In genomic region chrX:106017516-106017915, GRCm38 (mm10) we compare ENCODE assay signal across 14 mouse cellular contexts. TPM values are rescaled to one million over a fixed set of nuclear protein-coding genes. Genes with fewer than 3 reads are reported as not detected.
DNase-seq lines count a peak whose midpoint lies in the region; ATAC-seq and TF ChIP-seq lines count a peak whose summit lies in the region.
"Had no signal": no experiment of that assay in that cellular context is flagged by ENCODE, and none has a peak within 500 bp of the region (broad histone marks: within the 10 kb centered on the region; RNA-seq: fewer than 3 reads in every experiment).

No protein-coding gene starts in this region.

- peaks cover 17% of the 10 kb centered on the region for H3K79me2 ChIP-seq in MEL (ENCODE audit: control insufficient read depth, insufficient read depth, low read length, poor library complexity)

- no peak for ATAC-seq in kidney, embryonic 16.5 days (ENCODE audit: low FRiP score, low TSS enrichment)
- no peak for ATAC-seq in liver, embryonic 14.5 days (ENCODE audit: insufficient read depth)
- ATAC-seq in monocyte, adult 5-6 weeks (replicated peaks; ENCODE audit: insufficient number of reproducible peaks, low FRiP score, low TSS enrichment, poor library complexity, severe bottlenecking), result no peak

- H3K27ac ChIP-seq in heart, embryonic 10.5 days, result no peak overlapping the region
- no peak overlapping the region for H3K27ac ChIP-seq in kidney, embryonic 16.5 days (ENCODE audit: low read length)
- H3K27ac ChIP-seq in MEL (ENCODE audit: control insufficient read depth, low read depth, low read length), result no peak overlapping the region
- no peak overlapping the region for H3K27ac ChIP-seq in liver, embryonic 14.5 days
- H3K27ac ChIP-seq: limb, embryonic 15.5 days; macrophage; stomach, embryonic 15.5 days had no signal

- H3K9ac ChIP-seq in kidney, embryonic 16.5 days (replicated peaks; ENCODE audit: low read length), result no peak overlapping the region
- H3K9ac ChIP-seq in MEL (ENCODE audit: control insufficient read depth, low read depth, low read length, poor library complexity, severe bottlenecking), result no peak overlapping the region; the same call in 1 of the 2 replicates
- no peak overlapping the region for H3K9ac ChIP-seq in liver, embryonic 14.5 days (replicated peaks)
- H3K9ac ChIP-seq: limb, embryonic 15.5 days; stomach, embryonic 15.5 days had no signal

- peaks cover 34% of the 10 kb centered on the region for H3K36me3 ChIP-seq in heart, embryonic 10.5 days
- 0 out of 2 replicates have a peak, but pooled peaks cover 3% of the 10 kb centered on the region for H3K36me3 ChIP-seq in kidney, embryonic 16.5 days (ENCODE audit: insufficient read depth, low read length)
- H3K36me3 ChIP-seq in MEL (ENCODE audit: control insufficient read depth in 1 of 2, insufficient read depth in 2 of 2, low read length in 2 of 2), result peaks cover 9 to 19% of the 10 kb centered on the region in 2 experiments
- H3K36me3 ChIP-seq in liver, embryonic 14.5 days (replicated peaks; ENCODE audit: control insufficient read depth, insufficient read depth, low read depth), result peaks cover 7% of the 10 kb centered on the region
- H3K36me3 ChIP-seq: stomach, embryonic 15.5 days had no signal

- TF ChIP-seq POLR2A in MEL (IDR thresholded peaks at IDR 0.05; ENCODE audit: control insufficient read depth in 1 of 2, insufficient read depth in 1 of 2, low read depth in 1 of 2, low read length in 2 of 2, poor library complexity in 1 of 2), result no peak

- TF ChIP-seq RAD21 in MEL (IDR thresholded peaks at IDR 0.05; ENCODE audit: low read depth, low read length), result no peak

- H3K4me2 ChIP-seq in kidney, embryonic 16.5 days (replicated peaks; ENCODE audit: low read depth, low read length), result 0 out of 2 replicates have a peak overlapping the region, but pooled peaks have one; percentile 37
- peak overlapping the region; percentile 44 for H3K4me2 ChIP-seq in liver, embryonic 14.5 days (ENCODE audit: low read depth)
- H3K4me2 ChIP-seq: limb, embryonic 15.5 days had no signal

- H3K27me3 ChIP-seq in heart, embryonic 10.5 days (ENCODE audit: insufficient read depth, poor library complexity, severe bottlenecking), result no peaks in the 10 kb centered on the region
- no peaks in the 10 kb centered on the region; the same call in 1 of the 2 replicates for H3K27me3 ChIP-seq in kidney, embryonic 16.5 days (ENCODE audit: insufficient read depth, low read length)
- no peaks in the 10 kb centered on the region for H3K27me3 ChIP-seq in MEL (ENCODE audit: control insufficient read depth in 1 of 2, insufficient read depth in 2 of 2, low read length in 2 of 2)
- H3K27me3 ChIP-seq in liver, embryonic 14.5 days (ENCODE audit: control insufficient read depth, insufficient read depth, low read length), result no peaks in the 10 kb centered on the region
- H3K27me3 ChIP-seq: limb, embryonic 15.5 days; stomach, embryonic 15.5 days had no signal

- DNase-seq in heart, embryonic 10.5 days (ENCODE audit: low spot score), result no peak
- DNase-seq in heart, adult 9 months (ENCODE audit: low spot score in 2 of 2), result no peak
- no peak for DNase-seq in kidney, adult 8-10 months
- no peak for DNase-seq in MEL (ENCODE audit: low read depth, low spot score)
- no peak for DNase-seq in liver, embryonic 14.5 days (ENCODE audit: low read depth in 3 of 3, low spot score in 3 of 3)
- DNase-seq in embryo, embryonic 9.5 days (ENCODE audit: extremely low spot score), result no peak
- DNase-seq: cerebellum, adult 8-10 months; right cerebral cortex, postnatal 4 days; thymus, postnatal 4 days had no signal

- no peaks in the 10 kb centered on the region for H3K9me3 ChIP-seq in heart, embryonic 10.5 days
- no peaks in the 10 kb centered on the region for H3K9me3 ChIP-seq in kidney, embryonic 16.5 days (ENCODE audit: low read length)
- no peaks in the 10 kb centered on the region for H3K9me3 ChIP-seq in MEL (replicated peaks; ENCODE audit: insufficient read depth, low read length)
- H3K9me3 ChIP-seq in liver, embryonic 14.5 days (ENCODE audit: control insufficient read depth, low read length), result no peaks in the 10 kb centered on the region
- H3K9me3 ChIP-seq: limb, embryonic 15.5 days; stomach, embryonic 15.5 days had no signal

- TF ChIP-seq EP300 in MEL (IDR thresholded peaks at IDR 0.05; ENCODE audit: low read depth in 1 of 2, low read length in 2 of 2), result no peak
- TF ChIP-seq EP300 in liver, embryonic 14.5 days (IDR thresholded peaks at IDR 0.05; ENCODE audit: low read depth), result no peak

- no peaks in the 10 kb centered on the region for H3K4me1 ChIP-seq in heart, embryonic 10.5 days
- peaks cover 7% of the 10 kb centered on the region; the same call in 1 of the 2 replicates for H3K4me1 ChIP-seq in kidney, embryonic 16.5 days (ENCODE audit: insufficient read depth, low read length)
- H3K4me1 ChIP-seq in MEL (ENCODE audit: control insufficient read depth in 1 of 2, insufficient read depth in 2 of 2, low read length in 2 of 2), result peaks cover 3 to 6% of the 10 kb centered on the region in 2 experiments; a peak in 2 of 4 replicates
- 0 out of 4 replicates have a peak, but pooled peaks cover 0 to 3% of the 10 kb centered on the region in 2 experiments for H3K4me1 ChIP-seq in liver, embryonic 14.5 days (replicated peaks; ENCODE audit: control insufficient read depth in 2 of 2, insufficient read depth in 2 of 2, low read length in 1 of 2)
- H3K4me1 ChIP-seq: limb, embryonic 15.5 days; stomach, embryonic 15.5 days had no signal

- WGBS in heart, embryonic 10.5 days, result 88% methylated on average over 4 of the region's 4 CpGs
- WGBS in kidney, embryonic 16.5 days, result 76% methylated on average over 4 of the region's 4 CpGs
- WGBS in liver, embryonic 14.5 days (ENCODE audit: insufficient replicate concordance), result 71% methylated on average over 4 of the region's 4 CpGs

- H3K4me3 ChIP-seq in heart, embryonic 10.5 days, result peak overlapping the region; percentile 67
- peak overlapping the region; percentile 24; the same call in 1 of the 2 replicates for H3K4me3 ChIP-seq in kidney, embryonic 16.5 days (ENCODE audit: low read length)
- peak overlapping the region in 1 of 2 experiments; percentile 75; a peak in 1 of 4 replicates for H3K4me3 ChIP-seq in MEL (ENCODE audit: control insufficient read depth in 1 of 2, insufficient read depth in 1 of 2, low read depth in 2 of 2, low read length in 2 of 2)
- H3K4me3 ChIP-seq in liver, embryonic 14.5 days (ENCODE audit: insufficient read depth in 1 of 2, low read depth in 2 of 2, low read length in 2 of 2), result no peak overlapping the region
- H3K4me3 ChIP-seq: limb, embryonic 15.5 days; stomach, embryonic 15.5 days had no signal

- no peak for TF ChIP-seq CTCF in MEL (IDR thresholded peaks at IDR 0.05 in 2 of 3, conservative IDR thresholded peaks at IDR 0.05 in 1 of 3; ENCODE audit: control insufficient read depth in 1 of 3, insufficient read depth in 1 of 3, low read depth in 2 of 3, low read length in 3 of 3, poor library complexity in 1 of 3, severe bottlenecking in 1 of 3)
- TF ChIP-seq CTCF in liver, embryonic 14.5 days (IDR thresholded peaks at IDR 0.05; ENCODE audit: low read depth), result no peak

TF ChIP-seq in MEL, 35 proteins besides CTCF, POLR2A, EP300 and RAD21:
- TF ChIP-seq TBP (IDR thresholded peaks at IDR 0.05; ENCODE audit: low read depth, low read length) (peak; percentile 95), MAFK (IDR thresholded peaks at IDR 0.05; ENCODE audit: borderline replicate concordance, low read depth, low read length) (no peak), MYC (IDR thresholded peaks at IDR 0.05; ENCODE audit: low read depth, low read length) (no peak), GABPA (IDR thresholded peaks at IDR 0.05; ENCODE audit: low read depth, low read length) (no peak), USF2 (IDR thresholded peaks at IDR 0.05; ENCODE audit: borderline replicate concordance in 1 of 2, insufficient read depth in 1 of 2, low read depth in 1 of 2, low read length in 2 of 2) (no peak), SMC3 (IDR thresholded peaks at IDR 0.05; ENCODE audit: low read depth, low read length) (no peak), KAT2A (conservative IDR thresholded peaks at IDR 0.05; ENCODE audit: low read depth, low read length) (no peak), E2F4 (IDR thresholded peaks at IDR 0.05; ENCODE audit: borderline replicate concordance, low read depth, low read length) (no peak), RCOR1 (IDR thresholded peaks at IDR 0.05; ENCODE audit: low read depth, low read length) (no peak)
TF ChIP-seq in MEL: peak in this region for 1.

RNA-seq across cellular contexts. Expression of gene Cox7b, which starts 2.0 kb away (rescaled TPM):
- polyA plus RNA-seq in heart, embryonic 10.5 days (2016; fragmentation: Nextera tagmentation; extraction: Ambion mirVana), result 583 and 682 TPM in 2 replicates
- polyA plus RNA-seq in kidney, embryonic 16.5 days (2015; fragmentation: Nextera tagmentation; extraction: Ambion mirVana), result 404 and 413 TPM in 2 replicates
- total RNA-seq in MEL (2012; rRNA removed), result 245 and 268 TPM in 2 replicates
- polyA plus RNA-seq in MEL (2012; ENCODE audit: insufficient read depth in 1 of 2, insufficient read length in 2 of 2, low read depth in 1 of 2, low replicate concordance in 2 of 2, missing spikeins in 1 of 2), result 1,000 to 10,000 TPM in 1 of 2 experiments, 100 to 1,000 TPM in 1; 721 to 1,065 TPM
- 222 and 281 TPM in 2 replicates for polyA plus RNA-seq in liver, embryonic 14.5 days (2012; rRNA removed)
- 395 and 431 TPM in 2 replicates for polyA plus RNA-seq in liver, embryonic 14.5 days (2014; fragmentation: Nextera tagmentation; extraction: Ambion mirVana)
- total RNA-seq in monocyte, adult 5-6 weeks (2017), result 204 to 418 TPM (median 281 TPM) in 3 replicates

RNA-seq across cellular contexts. Expression of gene Magt1, which starts 5.8 kb away (rescaled TPM):
- polyA plus RNA-seq in heart, embryonic 10.5 days (2016; fragmentation: Nextera tagmentation; extraction: Ambion mirVana), result 50.2 and 54.4 TPM in 2 replicates
- polyA plus RNA-seq in kidney, embryonic 16.5 days (2015; fragmentation: Nextera tagmentation; extraction: Ambion mirVana), result 72.5 and 76.9 TPM in 2 replicates
- total RNA-seq in MEL (2012; rRNA removed), result 34.9 and 36.2 TPM in 2 replicates
- polyA plus RNA-seq in MEL (2012; ENCODE audit: insufficient read depth in 1 of 2, insufficient read length in 2 of 2, low read depth in 1 of 2, low replicate concordance in 2 of 2, missing spikeins in 1 of 2), result 10 to 100 TPM in 1 of 2 experiments, not detected in 1; 34.3 TPM
- polyA plus RNA-seq in liver, embryonic 14.5 days (2012; rRNA removed), result 6.5 and 9.2 TPM in 2 replicates
- 23.8 and 24.4 TPM in 2 replicates for polyA plus RNA-seq in liver, embryonic 14.5 days (2014; fragmentation: Nextera tagmentation; extraction: Ambion mirVana)
- 86.2 to 91.2 TPM (median 91.0 TPM) in 3 replicates for total RNA-seq in monocyte, adult 5-6 weeks (2017)

RNA-seq across cellular contexts. Expression of gene Atp7a, which starts 9.6 kb away (rescaled TPM):
- 18.3 and 24.0 TPM in 2 replicates for polyA plus RNA-seq in heart, embryonic 10.5 days (2016; fragmentation: Nextera tagmentation; extraction: Ambion mirVana)
- 29.0 and 29.4 TPM in 2 replicates for polyA plus RNA-seq in kidney, embryonic 16.5 days (2015; fragmentation: Nextera tagmentation; extraction: Ambion mirVana)
- 2.2 and 2.6 TPM in 2 replicates for total RNA-seq in MEL (2012; rRNA removed)
- polyA plus RNA-seq in MEL (2012; ENCODE audit: insufficient read depth in 1 of 2, insufficient read length in 2 of 2, low read depth in 1 of 2, low replicate concordance in 2 of 2, missing spikeins in 1 of 2), result 1 to 10 TPM in 1 of 2 experiments, not detected in 1; 1.7 TPM
- polyA plus RNA-seq in liver, embryonic 14.5 days (2012; rRNA removed), result 1.6 and 2.3 TPM in 2 replicates
- polyA plus RNA-seq in liver, embryonic 14.5 days (2014; fragmentation: Nextera tagmentation; extraction: Ambion mirVana), result 7.5 and 7.8 TPM in 2 replicates
- total RNA-seq in monocyte, adult 5-6 weeks (2017), result 53.7 to 68.9 TPM (median 66.7 TPM) in 3 replicates

Comparison
In these comparisons a context has a peak if more than half of its experiments do, and no peak if none do; other contexts are left out.
1. H3K4me3 ChIP-seq: peak in heart, embryonic 10.5 days (single experiment) and kidney, embryonic 16.5 days (single experiment); none in liver, embryonic 14.5 days (0 of 2).